Mouse (Mus musculus): ENCODE measurements at regions not wholly inside any gene's neighbourhood (a gene's known extent, or its start where the extent isn't known, plus 50 kb on each side); places are given as distances from the start of the nearest gene placed in this dataset.

- Histone ChIP-seq H3K4me1 (ENCODE audit: control insufficient read depth, insufficient read depth, low read length) (peaks cover 3% of the 10 kb centered on the region), H3K9ac (ENCODE audit: low read length) (no peak overlapping the region), H3K36me3 (ENCODE audit: control insufficient read depth, insufficient read depth, low read length) (no peaks in the 10 kb centered on the region), H3K27me3 (ENCODE audit: control insufficient read depth, insufficient read depth, low read length) (no peaks in the 10 kb centered on the region), H3K4me3 (ENCODE audit: low read depth, low read length) (no peak overlapping the region), H3K27ac (ENCODE audit: low read depth, low read length) (no peak overlapping the region), H3K9me3 (ENCODE audit: control insufficient read depth, low read length) (no peaks in the 10 kb centered on the region; the same call in 1 of the 2 replicates), H3K4me2 (no peak overlapping the region)
- WGBS: 78% methylated on average over 5 of the region's 6 CpGs
- no peak for ATAC-seq (ENCODE audit: low FRiP score)
- no peak for DNase-seq (ENCODE audit: low spot score, missing footprints)
These were observed 72.9 kb upstream of the Sulf2 start for GRCm38 (mm10) chr2:166228356-166228755.

GRCm38 (mm10) chr2:166227496-166227895, 72.0 kb upstream of the Sulf2 start:
- no peak overlapping the region for H3K27ac ChIP-seq (ENCODE audit: low read depth, low read length)
- no peak overlapping the region for H3K4me2 ChIP-seq
- no peaks in the 10 kb centered on the region for H3K36me3 ChIP-seq (ENCODE audit: control insufficient read depth, insufficient read depth, low read length)
- DNase-seq (ENCODE audit: low spot score, missing footprints): no peak
- H3K9me3 ChIP-seq (ENCODE audit: control insufficient read depth, low read length): no peaks in the 10 kb centered on the region; the same call in 1 of the 2 replicates
- no peak overlapping the region for H3K9ac ChIP-seq (ENCODE audit: low read length)
- no peak for ATAC-seq (ENCODE audit: low FRiP score)
- no peak overlapping the region for H3K4me3 ChIP-seq (ENCODE audit: low read depth, low read length)
- no peaks in the 10 kb centered on the region for H3K27me3 ChIP-seq (ENCODE audit: control insufficient read depth, insufficient read depth, low read length)
- H3K4me1 ChIP-seq (ENCODE audit: control insufficient read depth, insufficient read depth, low read length): peaks cover 3% of the 10 kb centered on the region
- WGBS: 54% methylated on average over 5 of the region's 5 CpGs

GRCm38 (mm10) chr2:166226929-166227328, 71.5 kb upstream of the Sulf2 start:
- WGBS: 25% methylated on average over 3 of the region's 3 CpGs
- H3K4me2 ChIP-seq: no peak overlapping the region

GRCm38 (mm10) chr2:166226331-166226730, 70.9 kb upstream of the Sulf2 start:
- Histone ChIP-seq H3K36me3 (ENCODE audit: control insufficient read depth, insufficient read depth, low read length) (no peaks in the 10 kb centered on the region), H3K4me1 (ENCODE audit: control insufficient read depth, insufficient read depth, low read length) (peaks cover 3% of the 10 kb centered on the region), H3K27ac (ENCODE audit: low read depth, low read length) (no peak overlapping the region), H3K4me3 (ENCODE audit: low read depth, low read length) (no peak overlapping the region), H3K27me3 (ENCODE audit: control insufficient read depth, insufficient read depth, low read length) (no peaks in the 10 kb centered on the region), H3K9me3 (ENCODE audit: control insufficient read depth, low read length) (no peaks in the 10 kb centered on the region; the same call in 1 of the 2 replicates), H3K4me2 (no peak overlapping the region), H3K9ac (ENCODE audit: low read length) (no peak overlapping the region)
- WGBS: 91% methylated on average over 2 of the region's 2 CpGs
- ATAC-seq (ENCODE audit: low FRiP score) (no peak), DNase-seq (ENCODE audit: low spot score, missing footprints) (no peak)

More at GRCm38 (mm10) chr2:166226929-166227328, 71.5 kb upstream of the Sulf2 start:
- ATAC-seq (ENCODE audit: low FRiP score) (no peak), DNase-seq (ENCODE audit: low spot score, missing footprints) (no peak)
- Histone ChIP-seq H3K27ac (ENCODE audit: low read depth, low read length) (no peak overlapping the region), H3K27me3 (ENCODE audit: control insufficient read depth, insufficient read depth, low read length) (no peaks in the 10 kb centered on the region), H3K9me3 (ENCODE audit: control insufficient read depth, low read length) (no peaks in the 10 kb centered on the region; the same call in 1 of the 2 replicates), H3K4me3 (ENCODE audit: low read depth, low read length) (no peak overlapping the region), H3K36me3 (ENCODE audit: control insufficient read depth, insufficient read depth, low read length) (no peaks in the 10 kb centered on the region), H3K4me1 (ENCODE audit: control insufficient read depth, insufficient read depth, low read length) (peaks cover 3% of the 10 kb centered on the region), H3K9ac (ENCODE audit: low read length) (no peak overlapping the region)

- DNase-seq (ENCODE audit: low spot score, missing footprints) (no peak), ATAC-seq (ENCODE audit: low FRiP score) (no peak)
- no peak overlapping the region for H3K27ac ChIP-seq (ENCODE audit: low read depth, low read length)
- H3K9me3 ChIP-seq (ENCODE audit: control insufficient read depth, low read length): no peaks in the 10 kb centered on the region; the same call in 1 of the 2 replicates
- H3K4me3 ChIP-seq (ENCODE audit: low read depth, low read length): no peak overlapping the region
- H3K4me1 ChIP-seq (ENCODE audit: control insufficient read depth, insufficient read depth, low read length): peaks cover 3% of the 10 kb centered on the region
- H3K9ac ChIP-seq (ENCODE audit: low read length): no peak overlapping the region
- WGBS: 87% methylated on average over 9 of the region's 9 CpGs
- H3K36me3 ChIP-seq (ENCODE audit: control insufficient read depth, insufficient read depth, low read length): no peaks in the 10 kb centered on the region
- no peaks in the 10 kb centered on the region for H3K27me3 ChIP-seq (ENCODE audit: control insufficient read depth, insufficient read depth, low read length)
- H3K4me2 ChIP-seq: no peak overlapping the region
These were observed 69.9 kb upstream of the Sulf2 start for GRCm38 (mm10) chr2:166225354-166225753.

GRCm38 (mm10) chr2:166218783-166219182, 63.3 kb upstream of the Sulf2 start:
- no peak overlapping the region for H3K4me3 ChIP-seq (ENCODE audit: low read depth, low read length)
- DNase-seq (ENCODE audit: low spot score, missing footprints): no peak
- 72% methylated on average over 9 of the region's 9 CpGs for WGBS
- H3K4me2 ChIP-seq: no peak overlapping the region
- no peak for ATAC-seq (ENCODE audit: low FRiP score)
- no peaks in the 10 kb centered on the region for H3K9me3 ChIP-seq (ENCODE audit: control insufficient read depth, low read length)
- peaks cover 15% of the 10 kb centered on the region for H3K27me3 ChIP-seq (ENCODE audit: control insufficient read depth, insufficient read depth, low read length)
- H3K36me3 ChIP-seq (ENCODE audit: control insufficient read depth, insufficient read depth, low read length): no peaks in the 10 kb centered on the region
- peaks cover 22% of the 10 kb centered on the region for H3K4me1 ChIP-seq (ENCODE audit: control insufficient read depth, insufficient read depth, low read length)
- H3K9ac ChIP-seq (ENCODE audit: low read length): no peak overlapping the region
- H3K27ac ChIP-seq (ENCODE audit: low read depth, low read length): no peak overlapping the region

GRCm38 (mm10) chr2:166216512-166216865, 61.0 kb upstream of the Sulf2 start:
- 77% methylated on average over 11 of the region's 11 CpGs for WGBS
- Histone ChIP-seq H3K4me3 (ENCODE audit: low read depth, low read length) (no peak overlapping the region), H3K4me2 (no peak overlapping the region), H3K9ac (ENCODE audit: low read length) (no peak overlapping the region), H3K9me3 (ENCODE audit: control insufficient read depth, low read length) (no peaks in the 10 kb centered on the region), H3K4me1 (ENCODE audit: control insufficient read depth, insufficient read depth, low read length) (peaks cover 22% of the 10 kb centered on the region), H3K27ac (ENCODE audit: low read depth, low read length) (no peak overlapping the region), H3K27me3 (ENCODE audit: control insufficient read depth, insufficient read depth, low read length) (peaks cover 25% of the 10 kb centered on the region), H3K36me3 (ENCODE audit: control insufficient read depth, insufficient read depth, low read length) (no peaks in the 10 kb centered on the region)
- DNase-seq (ENCODE audit: low spot score, missing footprints) (no peak), ATAC-seq (ENCODE audit: low FRiP score) (no peak)

GRCm38 (mm10) chr2:166215610-166216511, 60.4 kb upstream of the Sulf2 start:
- DNase-seq (ENCODE audit: low spot score, missing footprints) (peak; percentile 92), ATAC-seq (ENCODE audit: low FRiP score) (peak; percentile 74)
- Histone ChIP-seq H3K9ac (ENCODE audit: low read length) (no peak overlapping the region), H3K4me3 (ENCODE audit: low read depth, low read length) (no peak overlapping the region), H3K4me1 (ENCODE audit: control insufficient read depth, insufficient read depth, low read length) (peaks cover 22% of the 10 kb centered on the region), H3K4me2 (no peak overlapping the region), H3K9me3 (ENCODE audit: control insufficient read depth, low read length) (no peaks in the 10 kb centered on the region), H3K27ac (ENCODE audit: low read depth, low read length) (0 out of 2 replicates have a peak overlapping the region, but pooled peaks have one; percentile 10), H3K27me3 (ENCODE audit: control insufficient read depth, insufficient read depth, low read length) (peaks cover 25% of the 10 kb centered on the region), H3K36me3 (ENCODE audit: control insufficient read depth, insufficient read depth, low read length) (no peaks in the 10 kb centered on the region)
- WGBS: 40% methylated on average over 18 of the region's 18 CpGs

- Histone ChIP-seq H3K4me3 (ENCODE audit: low read depth, low read length) (no peak overlapping the region), H3K9me3 (ENCODE audit: control insufficient read depth, low read length) (no peaks in the 10 kb centered on the region), H3K9ac (ENCODE audit: low read length) (no peak overlapping the region), H3K4me1 (ENCODE audit: control insufficient read depth, insufficient read depth, low read length) (peaks cover 22% of the 10 kb centered on the region), H3K27ac (ENCODE audit: low read depth, low read length) (0 out of 2 replicates have a peak overlapping the region, but pooled peaks have one; percentile 10), H3K27me3 (ENCODE audit: control insufficient read depth, insufficient read depth, low read length) (peaks cover 25% of the 10 kb centered on the region), H3K36me3 (ENCODE audit: control insufficient read depth, insufficient read depth, low read length) (no peaks in the 10 kb centered on the region), H3K4me2 (no peak overlapping the region)
- ATAC-seq (ENCODE audit: low FRiP score): peak; percentile 77
- peak; percentile 86 for DNase-seq (ENCODE audit: low spot score, missing footprints)
- 32% methylated on average over 7 of the region's 7 CpGs for WGBS
These were observed 59.7 kb upstream of the Sulf2 start for GRCm38 (mm10) chr2:166215191-166215590.

Data from midbrain, embryonic 11.5 days (tissue).